Mouse (Mus musculus) skeletal muscle tissue, adult 2 months (tissue): Measurements from ENCODE around the gene Mavs.

ENCODE experiments used
- DNase-seq: peaks from one replicate; pipeline ENCODE4 v3.0.0-alpha.2; 2012; ENCODE audit warnings: low read depth, low spot score

Gene Mavs

GRCm38 (mm10) chr2:131261481-131262212, 27.8 kb downstream of the Mavs start:
- DNase-seq = no peak

- peak; percentile 97 for DNase-seq
Measured at GRCm38 (mm10) chr2:131262213-131262672, 28.4 kb downstream of the Mavs start, which contains the start of gene Pank2. Gene Pank2 (plus strand): TSS chr2:131262495.

- no peak for DNase-seq
Measured at GRCm38 (mm10) chr2:131262680-131263670, 29.1 kb downstream of the Mavs start.

- no peak for DNase-seq
Measured at GRCm38 (mm10) chr2:131264027-131264426, 30.2 kb downstream of the Mavs start.

DNA sequence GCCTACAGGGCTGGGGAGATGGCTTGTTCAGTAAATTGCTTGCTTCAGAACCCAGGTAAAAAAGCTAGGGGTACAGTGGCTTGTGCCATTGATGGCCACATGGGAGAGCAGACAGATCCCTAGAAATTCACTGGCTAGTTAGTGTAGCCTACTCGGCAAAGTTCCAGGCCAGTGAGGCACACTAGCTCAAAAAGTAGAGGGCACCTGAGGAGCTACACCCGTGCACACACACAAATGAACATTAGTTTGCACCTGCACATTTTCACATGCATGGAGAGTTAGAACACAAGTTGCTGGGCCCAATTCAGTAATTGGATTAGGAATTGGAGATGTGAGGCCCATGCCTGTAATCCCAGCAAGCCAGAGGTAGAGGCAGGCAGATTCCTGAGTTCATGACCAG, 31.2 kb downstream of the Mavs start:
- DNase-seq = no peak

GRCm38 (mm10) chr2:131275493-131275892, 41.6 kb downstream of the Mavs start:
- DNase-seq = no peak

GRCm38 (mm10) chr2:131276722-131277121, 42.9 kb downstream of the Mavs start:
- no peak for DNase-seq

GRCm38 (mm10) chr2:131281596-131281995, 47.7 kb downstream of the Mavs start:
- no peak for DNase-seq

GRCm38 (mm10) chr2:131286276-131286675, 52.4 kb downstream of the Mavs start:
- no peak for DNase-seq

DNA sequence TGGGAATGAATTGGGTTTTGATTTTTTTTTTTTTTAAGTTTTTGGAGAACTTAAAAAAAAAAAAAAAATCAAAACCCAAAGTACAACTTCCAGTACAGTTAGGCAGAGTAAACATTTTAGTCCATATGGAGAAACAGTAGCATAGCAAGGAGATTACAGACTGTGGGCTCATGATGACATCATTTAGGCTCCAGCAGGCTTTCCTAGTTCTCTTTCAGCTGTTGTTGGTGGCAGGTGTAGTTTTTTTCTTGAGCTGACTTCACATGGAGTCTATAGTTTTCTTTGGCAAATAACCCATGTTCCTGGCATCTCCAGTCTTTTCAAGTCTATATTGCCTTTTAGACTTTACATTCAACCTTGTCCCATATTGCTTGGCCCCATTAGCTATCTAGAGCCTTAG, 56.8 kb downstream of the Mavs start:
- no peak for DNase-seq

- no peak for DNase-seq
Measured at GRCm38 (mm10) chr2:131296746-131297261, 62.9 kb downstream of the Mavs start.
